Mouse (Mus musculus): Measurements from ENCODE around the gene Fkbp8. TPM values are rescaled to one million over a fixed set of nuclear protein-coding genes. Genes with fewer than 3 reads are reported as not detected.

Gene Fkbp8
- polyA plus RNA-seq, 1 experiment: 80.5 TPM

GRCm38 (mm10) chr8:70487993-70488796, 39.3 kb upstream of the Fkbp8 start:
- peaks cover 2% of the 10 kb centered on the region for H3K4me1 ChIP-seq (ENCODE audit: control insufficient read depth, insufficient read depth, low read length)
- H3K27me3 ChIP-seq (ENCODE audit: control insufficient read depth, insufficient read depth, low read length, poor library complexity, severe bottlenecking): peaks cover 29% of the 10 kb centered on the region
- H3K4me3 ChIP-seq (ENCODE audit: low read depth, low read length): peak overlapping the region; percentile 53
- no peak overlapping the region for H3K27ac ChIP-seq (ENCODE audit: insufficient read depth, low read length)
- peak overlapping the region; percentile 43 for H3K9ac ChIP-seq (ENCODE audit: low read depth, poor library complexity, severe bottlenecking)
- 0 out of 2 replicates have a peak, but pooled peaks have one; percentile 8 for TF ChIP-seq EP300 (IDR thresholded peaks at IDR 0.05; ENCODE audit: insufficient read depth, low read depth, low read length)
- no peak for TF ChIP-seq POLR2A (IDR thresholded peaks at IDR 0.05; ENCODE audit: insufficient read depth, low read length)
- H3K9me3 ChIP-seq (replicated peaks; ENCODE audit: control insufficient read depth, insufficient read depth, low read length, poor library complexity, severe bottlenecking): no peaks in the 10 kb centered on the region
- no peaks in the 10 kb centered on the region for H3K36me3 ChIP-seq (ENCODE audit: control insufficient read depth, insufficient read depth, low read length, poor library complexity, severe bottlenecking)

GRCm38 (mm10) chr8:70488931-70489470, 38.5 kb upstream of the Fkbp8 start:
- Histone ChIP-seq H3K4me1 (ENCODE audit: control insufficient read depth, insufficient read depth, low read length) (peaks cover 2% of the 10 kb centered on the region), H3K4me3 (ENCODE audit: low read depth, low read length) (peak overlapping the region; percentile 53), H3K27ac (ENCODE audit: insufficient read depth, low read length) (no peak overlapping the region), H3K9ac (ENCODE audit: low read depth, poor library complexity, severe bottlenecking) (peak overlapping the region; percentile 43), H3K27me3 (ENCODE audit: control insufficient read depth, insufficient read depth, low read length, poor library complexity, severe bottlenecking) (peaks cover 37% of the 10 kb centered on the region), H3K9me3 (replicated peaks; ENCODE audit: control insufficient read depth, insufficient read depth, low read length, poor library complexity, severe bottlenecking) (no peaks in the 10 kb centered on the region), H3K36me3 (ENCODE audit: control insufficient read depth, insufficient read depth, low read length, poor library complexity, severe bottlenecking) (no peaks in the 10 kb centered on the region)
- TF ChIP-seq EP300 (IDR thresholded peaks at IDR 0.05; ENCODE audit: insufficient read depth, low read depth, low read length) (no peak), CTCF (IDR thresholded peaks at IDR 0.05; ENCODE audit: low read depth, low read length) (no peak)

GRCm38 (mm10) chr8:70489576-70489975, 37.9 kb upstream of the Fkbp8 start:
- Histone ChIP-seq H3K27ac (ENCODE audit: insufficient read depth, low read length) (no peak overlapping the region), H3K4me1 (ENCODE audit: control insufficient read depth, insufficient read depth, low read length) (peaks cover 2% of the 10 kb centered on the region), H3K9ac (ENCODE audit: low read depth, poor library complexity, severe bottlenecking) (peak overlapping the region; percentile 36)

GRCm38 (mm10) chr8:70490061-70490879, 37.3 kb upstream of the Fkbp8 start:
- H3K4me3 ChIP-seq (ENCODE audit: low read depth, low read length): peak overlapping the region; percentile 2; the same call in 1 of the 2 replicates

More at GRCm38 (mm10) chr8:70489576-70489975, 37.9 kb upstream of the Fkbp8 start:
- peaks cover 42% of the 10 kb centered on the region for H3K27me3 ChIP-seq (ENCODE audit: control insufficient read depth, insufficient read depth, low read length, poor library complexity, severe bottlenecking)
- TF ChIP-seq CTCF (IDR thresholded peaks at IDR 0.05; ENCODE audit: low read depth, low read length): no peak
- TF ChIP-seq POLR2A (IDR thresholded peaks at IDR 0.05; ENCODE audit: insufficient read depth, low read length): no peak
- TF ChIP-seq EP300 (IDR thresholded peaks at IDR 0.05; ENCODE audit: insufficient read depth, low read depth, low read length): no peak
- no peaks in the 10 kb centered on the region for H3K36me3 ChIP-seq (ENCODE audit: control insufficient read depth, insufficient read depth, low read length, poor library complexity, severe bottlenecking)
- peak overlapping the region; percentile 2; the same call in 1 of the 2 replicates for H3K4me3 ChIP-seq (ENCODE audit: low read depth, low read length)
- H3K9me3 ChIP-seq (replicated peaks; ENCODE audit: control insufficient read depth, insufficient read depth, low read length, poor library complexity, severe bottlenecking): no peaks in the 10 kb centered on the region

GRCm38 (mm10) chr8:70490880-70491495, 36.5 kb upstream of the Fkbp8 start:
- Histone ChIP-seq H3K9me3 (replicated peaks; ENCODE audit: control insufficient read depth, insufficient read depth, low read length, poor library complexity, severe bottlenecking) (no peaks in the 10 kb centered on the region), H3K4me3 (ENCODE audit: low read depth, low read length) (no peak overlapping the region), H3K27ac (ENCODE audit: insufficient read depth, low read length) (no peak overlapping the region), H3K9ac (ENCODE audit: low read depth, poor library complexity, severe bottlenecking) (no peak overlapping the region), H3K4me1 (ENCODE audit: control insufficient read depth, insufficient read depth, low read length) (peaks cover 2% of the 10 kb centered on the region), H3K27me3 (ENCODE audit: control insufficient read depth, insufficient read depth, low read length, poor library complexity, severe bottlenecking) (peaks cover 50% of the 10 kb centered on the region), H3K36me3 (ENCODE audit: control insufficient read depth, insufficient read depth, low read length, poor library complexity, severe bottlenecking) (no peaks in the 10 kb centered on the region)
- no peak for TF ChIP-seq POLR2A (IDR thresholded peaks at IDR 0.05; ENCODE audit: insufficient read depth, low read length)
- TF ChIP-seq CTCF (IDR thresholded peaks at IDR 0.05; ENCODE audit: low read depth, low read length): no peak
- TF ChIP-seq EP300 (IDR thresholded peaks at IDR 0.05; ENCODE audit: insufficient read depth, low read depth, low read length): no peak

More at GRCm38 (mm10) chr8:70490061-70490879, 37.3 kb upstream of the Fkbp8 start:
- H3K27me3 ChIP-seq (ENCODE audit: control insufficient read depth, insufficient read depth, low read length, poor library complexity, severe bottlenecking): peaks cover 46% of the 10 kb centered on the region
- H3K36me3 ChIP-seq (ENCODE audit: control insufficient read depth, insufficient read depth, low read length, poor library complexity, severe bottlenecking): no peaks in the 10 kb centered on the region
- H3K9ac ChIP-seq (ENCODE audit: low read depth, poor library complexity, severe bottlenecking): no peak overlapping the region; the same call in 1 of the 2 replicates
- TF ChIP-seq EP300 (IDR thresholded peaks at IDR 0.05; ENCODE audit: insufficient read depth, low read depth, low read length) (no peak), CTCF (IDR thresholded peaks at IDR 0.05; ENCODE audit: low read depth, low read length) (no peak), POLR2A (IDR thresholded peaks at IDR 0.05; ENCODE audit: insufficient read depth, low read length) (no peak)
- H3K9me3 ChIP-seq (replicated peaks; ENCODE audit: control insufficient read depth, insufficient read depth, low read length, poor library complexity, severe bottlenecking): no peaks in the 10 kb centered on the region
- no peak overlapping the region for H3K27ac ChIP-seq (ENCODE audit: insufficient read depth, low read length)
- H3K4me1 ChIP-seq (ENCODE audit: control insufficient read depth, insufficient read depth, low read length): peaks cover 2% of the 10 kb centered on the region

Measured in ES-Bruce4 (cell line).